Mouse (Mus musculus) megakaryocyte, embryonic 14.5 days (primary cell): ENCODE data around the gene B3gat2.

Source experiments
- FLI1 ChIP-seq: IDR thresholded peaks from 2 replicates; pipeline ENCODE4 v1.6.1; 2012; ENCODE audit warnings: low read length, inconsistent platforms, mixed read lengths
- GATA1 ChIP-seq: IDR thresholded peaks from 3 replicates; pipeline ENCODE4 v1.6.1; 2012; ENCODE audit warnings: mixed read lengths, low read length, inconsistent platforms, borderline replicate concordance

DNA sequence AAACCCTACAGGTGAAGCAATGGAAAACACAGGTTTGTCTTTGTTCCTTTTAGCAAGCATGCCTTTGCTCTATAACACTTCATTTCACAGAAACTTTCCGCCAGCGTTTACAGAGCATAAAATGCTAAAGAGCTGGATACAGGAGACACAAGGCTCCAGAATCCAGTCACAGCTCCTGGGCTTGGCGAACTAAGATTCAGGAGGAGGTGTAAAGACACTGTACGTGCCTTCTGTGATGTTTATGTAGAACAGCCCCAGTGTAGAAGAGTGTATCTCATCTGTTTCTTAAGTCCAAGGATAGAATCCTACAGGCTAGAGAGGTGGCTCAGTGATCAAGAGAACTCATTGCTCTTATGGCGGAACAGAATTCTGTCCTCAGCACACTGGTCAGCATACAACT, 30.2 kb upstream of the B3gat2 start:
- TF ChIP-seq GATA1: no peak
- no peak for TF ChIP-seq FLI1
